Mouse (Mus musculus) limb, embryonic 12.5 days (tissue): ENCODE measurements at regions not wholly inside any gene's neighbourhood (a gene's known extent, or its start where the extent isn't known, plus 50 kb on each side); places are given as distances from the start of the nearest gene placed in this dataset.

ENCODE experiments used
- ATAC-seq: fragments of 200-750 bp; cut with Nextera tagmentation; 2 replicates; pipeline ENCODE4 v1.8.0; 2017; ENCODE audit warnings: low read depth, moderate TSS enrichment; ENCODE audit not compliant: insufficient number of reproducible peaks, insufficient read depth, low FRiP score, low TSS enrichment
- H3K27ac ChIP-seq: fragments of 300-500 bp; sonication (generic); 2 replicates; pipeline ENCODE4 v1.5.1; 2016; ENCODE audit warnings: mild to moderate bottlenecking, moderate library complexity
- H3K27me3 ChIP-seq: fragments of 300-500 bp; sonication (generic); 2 replicates; pipeline ENCODE4 v1.6.1; 2016; ENCODE audit warnings: mild to moderate bottlenecking, moderate library complexity
- H3K36me3 ChIP-seq: fragments of 300-500 bp; sonication (generic); 2 replicates; pipeline ENCODE4 v1.6.1; 2016; ENCODE audit warnings: mild to moderate bottlenecking, moderate library complexity
- H3K4me1 ChIP-seq: fragments of 300-500 bp; sonication (generic); replicated peaks from 2 replicates; pipeline ENCODE4 v1.6.1; 2016
- H3K4me2 ChIP-seq: fragments of 300-500 bp; sonication (generic); 2 replicates; pipeline ENCODE4 v1.6.1; 2016; ENCODE audit warnings: mild to moderate bottlenecking, moderate library complexity
- H3K4me3 ChIP-seq: fragments of 300-500 bp; sonication (generic); replicated peaks from 2 replicates; pipeline ENCODE4 v1.5.1; 2016; ENCODE audit warnings: mild to moderate bottlenecking
- H3K9ac ChIP-seq: fragments of 300-500 bp; sonication (generic); replicated peaks from 2 replicates; pipeline ENCODE4 v1.6.1; 2016; ENCODE audit warnings: mild to moderate bottlenecking, moderate library complexity
- H3K9me3 ChIP-seq: fragments of 300-500 bp; sonication (generic); 2 replicates; pipeline ENCODE4 v1.6.1; 2016; ENCODE audit warnings: mild to moderate bottlenecking, moderate library complexity
- WGBS: fragments of 180-500 bp; shearing (Covaris S2); methylation state at CpG from one replicate; pipeline ENCODE4 v1.1.7; 2016; 5-methylcytosine and 5-hydroxymethylcytosine counted together

DNA sequence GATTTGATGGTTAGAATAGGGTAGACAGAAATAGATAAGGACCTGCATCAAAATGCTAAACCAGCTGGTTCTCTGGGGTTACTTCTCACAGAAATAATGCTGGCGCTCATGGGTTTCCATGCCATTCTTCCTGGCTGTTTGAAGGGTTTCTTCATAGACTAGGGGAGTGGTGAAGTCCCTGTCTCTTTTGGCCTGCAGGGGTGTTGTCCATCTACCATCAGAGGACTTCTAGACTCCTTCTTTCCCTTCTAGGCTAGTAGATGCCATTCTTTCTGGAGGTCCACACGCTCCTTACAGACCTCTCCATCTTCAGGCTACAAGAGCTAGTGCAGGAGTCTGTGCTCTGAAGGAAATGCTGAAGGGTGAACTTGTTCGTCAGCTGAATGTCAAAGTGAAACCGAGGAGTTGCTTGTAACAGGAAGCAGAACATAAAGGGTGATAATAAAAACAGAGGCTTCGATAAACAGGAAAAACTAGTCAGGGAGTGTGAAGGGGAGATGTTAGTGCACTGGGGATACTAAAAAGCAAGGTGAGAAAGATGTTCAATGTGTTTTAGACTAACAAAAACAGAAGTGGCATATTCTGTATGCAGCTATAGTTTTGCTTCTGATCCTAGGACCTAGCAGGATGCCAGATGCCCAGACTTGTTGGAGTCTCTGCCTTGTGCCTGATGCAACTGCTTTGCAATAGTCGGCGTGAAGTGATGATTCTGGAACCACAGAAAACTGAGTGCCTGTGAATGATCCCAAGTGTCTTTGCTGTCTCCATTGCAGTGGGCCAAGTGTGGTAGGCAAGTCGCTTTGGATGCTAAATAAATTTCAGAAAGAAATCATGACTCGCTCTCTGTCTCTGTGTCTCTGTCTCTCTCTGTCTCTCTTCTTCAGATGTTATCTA lies 335.1 kb downstream of the Rnd3 start:
- Histone ChIP-seq H3K4me2 (no peak overlapping the region; the same call in 1 of the 2 replicates), H3K27me3 (no peaks in the 10 kb centered on the region), H3K36me3 (no peaks in the 10 kb centered on the region), H3K9ac (no peak overlapping the region), H3K27ac (no peak overlapping the region), H3K4me3 (no peak overlapping the region), H3K4me1 (peaks cover 34% of the 10 kb centered on the region), H3K9me3 (no peaks in the 10 kb centered on the region)
- 68% methylated on average over 9 of the region's 9 CpGs for whole genome bisulfite sequencing
- ATAC-seq: no peak

DNA sequence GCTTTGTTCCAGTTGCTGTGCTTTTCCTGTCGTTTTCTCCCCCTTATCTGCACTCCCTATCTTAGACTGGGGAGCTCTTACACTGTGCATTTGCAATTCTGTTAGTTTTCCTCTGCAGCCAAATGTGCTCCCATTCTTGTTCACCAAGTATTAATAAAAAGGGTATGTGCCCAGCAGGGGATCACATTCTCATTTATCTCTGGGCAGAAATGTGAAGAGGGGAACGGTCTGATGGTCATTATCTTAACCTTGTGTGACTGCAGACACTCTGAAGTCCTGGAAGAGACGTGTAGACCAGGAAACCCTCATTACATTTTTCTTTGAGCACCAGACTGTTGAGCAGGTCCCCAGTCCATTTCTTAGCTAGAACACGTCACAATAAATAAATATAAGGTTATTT lies 336.6 kb downstream of the Rnd3 start:
- no peaks in the 10 kb centered on the region for H3K36me3 ChIP-seq
- no peak overlapping the region for H3K9ac ChIP-seq
- no peaks in the 10 kb centered on the region for H3K9me3 ChIP-seq
- H3K27me3 ChIP-seq: no peaks in the 10 kb centered on the region
- no peak overlapping the region for H3K4me2 ChIP-seq
- WGBS: 25% methylated on average over 4 of the region's 4 CpGs
- no peak overlapping the region for H3K27ac ChIP-seq
- H3K4me1 ChIP-seq: peaks cover 34% of the 10 kb centered on the region
- ATAC-seq: no peak
- no peak overlapping the region for H3K4me3 ChIP-seq

DNA sequence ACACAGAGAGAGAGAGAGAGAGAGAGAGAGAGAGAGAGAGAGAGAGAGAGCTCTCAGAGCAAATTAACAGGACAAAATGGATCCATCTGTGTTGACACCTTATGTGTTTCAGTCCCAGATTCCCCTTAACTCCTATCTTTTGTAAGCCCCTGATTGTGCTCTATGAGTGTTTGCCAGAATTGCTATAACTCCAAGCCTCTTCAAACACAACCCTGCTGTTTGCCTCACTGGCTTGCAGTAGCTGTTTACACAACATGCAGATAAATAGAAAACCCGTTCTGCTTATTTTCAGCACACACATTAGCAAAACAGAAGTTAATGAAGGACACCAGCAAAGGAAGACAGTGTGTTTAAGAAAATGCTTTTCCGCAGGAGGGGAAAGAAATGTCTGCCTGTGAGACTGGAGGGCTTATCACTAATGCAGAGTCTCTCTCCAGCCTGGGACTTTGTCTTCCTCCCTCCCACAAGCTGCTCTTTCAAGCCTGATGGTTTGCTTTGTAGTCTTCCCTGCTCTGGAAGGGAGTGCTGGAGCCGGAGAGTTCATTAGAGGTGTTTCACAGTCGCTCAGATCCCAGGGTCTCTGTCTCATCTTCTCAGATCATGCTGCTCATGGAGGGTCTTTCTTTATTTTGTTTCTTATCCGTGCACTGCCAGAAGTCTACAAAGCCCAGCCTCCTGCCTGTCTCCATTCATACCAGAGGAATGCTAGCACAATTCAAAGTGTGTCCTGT lies 338.4 kb downstream of the Rnd3 start:
- peaks cover 25% of the 10 kb centered on the region for H3K4me1 ChIP-seq
- no peaks in the 10 kb centered on the region for H3K27me3 ChIP-seq
- no peak overlapping the region for H3K4me3 ChIP-seq
- H3K4me2 ChIP-seq: no peak overlapping the region
- no peak overlapping the region for H3K9ac ChIP-seq
- H3K9me3 ChIP-seq: no peaks in the 10 kb centered on the region
- no peaks in the 10 kb centered on the region for H3K36me3 ChIP-seq
- 20% methylated on average over 5 of the region's 5 CpGs for WGBS
- ATAC-seq: no peak
- no peak overlapping the region for H3K27ac ChIP-seq

DNA sequence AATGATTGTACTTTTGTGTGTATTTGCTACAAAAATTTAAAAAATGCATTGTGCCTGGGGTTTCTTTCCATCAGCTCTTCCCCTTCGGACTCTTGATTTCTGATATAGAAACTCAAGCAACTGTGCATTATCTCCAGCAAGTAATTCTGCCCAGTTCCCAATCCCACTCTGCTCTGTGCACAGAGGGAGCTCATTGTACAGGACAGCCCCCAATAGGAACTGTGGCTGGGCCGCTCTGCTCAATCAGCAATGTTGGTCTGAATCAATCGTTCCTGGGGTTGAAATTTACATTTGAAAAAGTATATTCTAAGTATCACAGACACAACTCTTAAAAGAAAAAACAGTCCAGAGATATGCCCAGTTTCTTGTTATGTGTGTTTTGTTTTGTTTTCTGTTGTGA lies 339.1 kb downstream of the Rnd3 start:
- H3K36me3 ChIP-seq: no peaks in the 10 kb centered on the region
- peaks cover 23% of the 10 kb centered on the region for H3K4me1 ChIP-seq
- H3K4me2 ChIP-seq: no peak overlapping the region
- H3K27me3 ChIP-seq: no peaks in the 10 kb centered on the region
- no peak overlapping the region for H3K27ac ChIP-seq
- no peak for ATAC-seq
- no peak overlapping the region for H3K4me3 ChIP-seq
- 80% methylated on average over 3 of the region's 3 CpGs for WGBS
- H3K9me3 ChIP-seq: no peaks in the 10 kb centered on the region
- no peak overlapping the region for H3K9ac ChIP-seq

DNA sequence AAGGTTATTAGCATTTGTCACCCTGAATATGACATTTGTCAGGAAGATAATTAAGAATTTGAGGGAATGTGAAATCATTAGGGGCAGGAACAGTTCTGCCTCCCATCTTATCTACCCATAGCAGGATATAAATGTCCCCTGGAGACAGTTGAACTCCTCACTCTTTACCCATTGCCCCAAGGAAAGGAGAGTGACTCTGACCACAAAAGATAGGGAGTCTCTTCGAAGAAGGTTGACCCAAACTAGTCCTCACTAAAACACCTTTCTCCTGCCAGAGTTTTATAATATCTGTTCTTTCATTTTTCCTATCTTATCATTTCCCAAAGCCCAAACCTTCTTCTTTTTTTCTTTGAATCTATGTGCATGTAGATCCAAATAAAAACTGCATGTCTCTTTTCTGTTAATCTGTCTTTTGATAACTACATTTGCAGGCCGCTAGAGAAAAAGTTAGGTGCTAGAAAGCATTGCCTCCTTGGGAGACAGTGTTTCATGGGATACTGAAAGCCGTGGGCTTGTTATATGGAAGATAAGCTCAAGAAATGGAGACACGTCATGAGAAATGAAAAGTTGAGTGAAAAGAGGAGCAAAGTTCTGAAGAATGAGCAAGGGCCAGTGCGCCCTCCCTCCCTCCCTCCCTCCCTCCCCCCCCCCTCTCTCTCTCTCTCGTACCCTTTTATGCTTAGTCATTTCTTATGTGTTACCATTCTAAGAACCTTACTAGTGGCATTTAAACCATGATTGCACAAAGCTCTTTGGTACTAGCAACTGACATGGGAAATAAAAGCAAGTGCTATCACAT lies 341.6 kb downstream of the Rnd3 start:
- H3K4me2 ChIP-seq: no peak overlapping the region
- H3K27me3 ChIP-seq: no peaks in the 10 kb centered on the region
- H3K27ac ChIP-seq: no peak overlapping the region
- H3K4me1 ChIP-seq: peaks cover 21% of the 10 kb centered on the region
- H3K4me3 ChIP-seq: no peak overlapping the region
- no peak for ATAC-seq
- no peak overlapping the region for H3K9ac ChIP-seq
- WGBS: 83% methylated on average over 6 of the region's 6 CpGs
- H3K9me3 ChIP-seq: no peaks in the 10 kb centered on the region
- no peaks in the 10 kb centered on the region for H3K36me3 ChIP-seq

DNA sequence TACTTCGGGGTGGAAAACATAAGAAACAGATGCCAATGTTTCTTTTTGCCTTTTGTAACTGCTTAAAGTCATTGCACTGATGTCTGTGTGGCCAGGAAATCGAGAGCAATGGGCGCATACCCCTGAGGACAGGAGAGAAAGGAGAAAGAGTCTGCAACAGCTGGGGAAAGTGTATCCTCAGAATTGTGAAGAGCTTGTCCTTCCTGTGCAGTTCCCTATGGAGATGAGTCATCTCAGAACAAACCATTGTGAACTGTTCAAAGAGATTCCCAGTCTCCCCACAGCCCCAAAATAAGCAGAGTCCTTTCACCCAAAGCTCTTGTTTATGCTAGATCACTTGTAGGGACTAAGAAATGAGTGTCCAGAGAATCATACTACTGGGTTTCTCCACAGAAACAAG lies 343.3 kb downstream of the Rnd3 start:
- no peak overlapping the region for H3K4me2 ChIP-seq
- H3K27ac ChIP-seq: no peak overlapping the region
- no peak overlapping the region for H3K4me3 ChIP-seq
- H3K9me3 ChIP-seq: no peaks in the 10 kb centered on the region
- peaks cover 7% of the 10 kb centered on the region for H3K4me1 ChIP-seq
- H3K36me3 ChIP-seq: no peaks in the 10 kb centered on the region
- ATAC-seq: no peak
- H3K9ac ChIP-seq: no peak overlapping the region
- 79% methylated on average over 3 of the region's 3 CpGs for WGBS
- H3K27me3 ChIP-seq: no peaks in the 10 kb centered on the region

DNA sequence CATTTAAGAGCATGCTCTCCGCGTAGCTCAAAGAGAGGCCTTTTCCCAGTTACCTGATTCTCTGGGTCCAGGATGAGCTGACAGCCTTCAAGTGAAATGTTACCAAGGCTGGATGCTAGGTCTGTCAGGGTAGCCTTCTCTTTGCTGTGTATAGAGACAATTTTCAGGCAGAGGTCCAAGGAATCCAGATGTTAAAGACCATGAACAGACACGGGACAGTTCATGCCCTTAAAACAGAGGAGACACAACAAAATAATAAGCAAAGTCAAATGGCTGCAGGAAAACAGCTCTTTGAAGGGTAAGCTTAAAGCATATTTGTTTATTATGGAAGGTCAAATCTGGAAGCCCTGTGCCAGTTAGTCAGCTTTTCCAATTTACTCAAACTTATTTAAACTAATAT lies 352.8 kb downstream of the Rnd3 start:
- peaks cover 9% of the 10 kb centered on the region; the same call in 1 of the 2 replicates for H3K9me3 ChIP-seq
- WGBS: 83% methylated on average over 3 of the region's 3 CpGs
- no peak overlapping the region for H3K27ac ChIP-seq
- H3K27me3 ChIP-seq: no peaks in the 10 kb centered on the region
- peaks cover 6% of the 10 kb centered on the region; the same call in 1 of the 2 replicates for H3K4me1 ChIP-seq
- no peak for ATAC-seq
- H3K9ac ChIP-seq: no peak overlapping the region
- H3K4me3 ChIP-seq: no peak overlapping the region
- no peaks in the 10 kb centered on the region for H3K36me3 ChIP-seq
- H3K4me2 ChIP-seq: no peak overlapping the region

DNA sequence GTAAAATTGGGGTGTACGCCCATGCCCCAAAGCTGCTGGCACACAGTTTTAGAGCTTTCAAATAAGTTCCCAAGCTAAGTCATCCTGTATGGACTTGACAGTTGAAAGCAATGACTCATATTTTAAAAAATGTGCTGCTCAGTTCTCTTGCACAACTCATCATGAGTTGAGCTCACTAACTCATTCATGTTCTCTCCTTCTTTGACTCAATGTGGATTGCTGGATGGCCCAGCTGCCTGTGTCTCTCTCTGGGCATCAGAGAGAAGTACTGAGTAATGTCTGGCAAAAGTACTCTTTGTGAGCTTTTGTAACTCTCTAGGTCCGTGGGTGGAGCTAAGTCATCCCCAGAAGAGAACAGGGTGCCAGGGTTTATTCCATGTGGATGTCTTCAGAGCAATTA lies 355.3 kb downstream of the Rnd3 start:
- Histone ChIP-seq H3K4me3 (no peak overlapping the region), H3K36me3 (no peaks in the 10 kb centered on the region), H3K27me3 (no peaks in the 10 kb centered on the region), H3K9me3 (peaks cover 9% of the 10 kb centered on the region; the same call in 1 of the 2 replicates), H3K9ac (no peak overlapping the region), H3K27ac (no peak overlapping the region), H3K4me1 (peaks cover 12% of the 10 kb centered on the region), H3K4me2 (no peak overlapping the region)
- 68% methylated on average over 2 of the region's 2 CpGs for WGBS
- ATAC-seq: no peak

DNA sequence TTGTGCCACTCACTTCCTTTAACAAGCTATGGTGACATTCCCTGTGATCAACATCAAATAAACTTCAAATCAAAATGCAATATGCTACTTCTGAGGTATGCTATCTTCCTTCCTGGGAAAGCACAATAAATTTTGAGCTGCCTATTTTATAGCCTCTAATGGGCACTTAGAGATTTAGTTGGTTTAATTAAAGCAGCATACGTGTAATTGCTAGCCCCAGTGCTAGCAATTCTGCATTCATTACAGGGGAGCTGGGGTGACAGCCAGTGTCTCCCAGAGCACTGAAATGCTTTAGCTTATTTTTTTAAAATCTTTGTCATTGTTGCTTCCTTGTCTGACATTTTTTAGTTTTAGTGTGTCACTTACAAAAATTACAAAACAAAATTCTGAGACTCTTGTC lies 355.8 kb downstream of the Rnd3 start:
- Histone ChIP-seq H3K36me3 (no peaks in the 10 kb centered on the region), H3K9me3 (peaks cover 9% of the 10 kb centered on the region; the same call in 1 of the 2 replicates), H3K27me3 (no peaks in the 10 kb centered on the region), H3K9ac (no peak overlapping the region), H3K27ac (no peak overlapping the region), H3K4me2 (no peak overlapping the region), H3K4me1 (peaks cover 12% of the 10 kb centered on the region), H3K4me3 (no peak overlapping the region)
- no peak for ATAC-seq
- 21% methylated on average over 1 of the region's 1 CpGs for WGBS

DNA sequence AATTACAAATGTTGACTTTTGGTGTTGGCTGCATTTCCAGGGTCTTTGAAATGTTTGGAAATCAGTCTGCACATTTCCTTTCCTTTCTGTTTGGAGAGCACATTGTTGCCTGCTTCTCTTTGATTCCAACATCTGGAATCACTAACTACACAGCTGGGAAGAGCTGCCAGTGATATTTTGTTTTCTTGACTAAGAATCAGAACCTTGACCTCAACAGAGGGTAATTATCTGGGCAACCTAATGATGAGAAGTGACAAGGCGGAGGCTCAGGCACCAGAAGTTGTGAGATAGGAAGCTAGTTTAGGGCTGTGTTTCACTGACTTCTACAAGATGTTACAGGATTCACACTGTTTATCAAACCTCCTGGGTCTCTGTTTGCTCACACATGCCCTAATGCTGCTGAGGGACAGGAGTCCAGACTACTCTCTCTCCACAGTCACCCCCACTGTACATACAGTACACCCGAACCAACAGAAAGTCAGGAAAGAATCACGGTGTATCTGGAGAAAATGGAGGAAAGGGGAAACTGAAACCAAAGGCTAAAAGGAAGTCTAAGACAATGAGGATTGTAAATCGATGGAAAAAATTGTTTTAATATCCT lies 359.8 kb downstream of the Rnd3 start:
- no peak overlapping the region for H3K4me2 ChIP-seq
- WGBS: 40% methylated on average over 4 of the region's 4 CpGs
- no peaks in the 10 kb centered on the region for H3K27me3 ChIP-seq
- no peaks in the 10 kb centered on the region for H3K36me3 ChIP-seq
- no peak overlapping the region for H3K27ac ChIP-seq
- peaks cover 12% of the 10 kb centered on the region for H3K4me1 ChIP-seq
- H3K4me3 ChIP-seq: no peak overlapping the region
- no peak for ATAC-seq
- H3K9ac ChIP-seq: no peak overlapping the region
- peaks cover 9% of the 10 kb centered on the region; the same call in 1 of the 2 replicates for H3K9me3 ChIP-seq

DNA sequence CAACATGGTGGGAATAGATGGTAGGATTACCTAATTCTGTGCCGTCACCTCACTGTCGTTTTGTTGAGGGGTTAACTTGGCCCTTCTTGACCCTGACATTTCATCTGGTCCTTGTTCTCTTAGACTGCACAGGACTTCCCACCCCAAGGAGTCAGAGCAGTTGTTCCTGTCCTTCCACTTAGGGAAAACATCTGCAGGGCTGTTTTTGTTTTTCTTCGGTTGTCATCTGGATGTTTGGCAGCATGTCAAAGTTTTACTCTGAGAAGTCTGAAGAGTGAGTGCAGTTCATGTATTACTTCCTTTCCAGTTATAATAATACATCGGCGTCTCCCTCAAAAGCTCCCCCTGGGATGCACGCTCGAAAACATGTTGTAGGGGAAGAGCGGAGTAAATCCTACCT lies 376.8 kb downstream of the Rnd3 start:
- no peak for ATAC-seq
- H3K9ac ChIP-seq: no peak overlapping the region
- WGBS: 79% methylated on average over 8 of the region's 8 CpGs
- H3K4me2 ChIP-seq: no peak overlapping the region
- no peaks in the 10 kb centered on the region for H3K27me3 ChIP-seq
- no peak overlapping the region for H3K27ac ChIP-seq
- H3K4me3 ChIP-seq: no peak overlapping the region
- no peaks in the 10 kb centered on the region for H3K4me1 ChIP-seq
- no peaks in the 10 kb centered on the region for H3K36me3 ChIP-seq
- H3K9me3 ChIP-seq: no peaks in the 10 kb centered on the region
